15 mouse cellular contexts compared by ENCODE assay signal in the genomic region with DNA sequence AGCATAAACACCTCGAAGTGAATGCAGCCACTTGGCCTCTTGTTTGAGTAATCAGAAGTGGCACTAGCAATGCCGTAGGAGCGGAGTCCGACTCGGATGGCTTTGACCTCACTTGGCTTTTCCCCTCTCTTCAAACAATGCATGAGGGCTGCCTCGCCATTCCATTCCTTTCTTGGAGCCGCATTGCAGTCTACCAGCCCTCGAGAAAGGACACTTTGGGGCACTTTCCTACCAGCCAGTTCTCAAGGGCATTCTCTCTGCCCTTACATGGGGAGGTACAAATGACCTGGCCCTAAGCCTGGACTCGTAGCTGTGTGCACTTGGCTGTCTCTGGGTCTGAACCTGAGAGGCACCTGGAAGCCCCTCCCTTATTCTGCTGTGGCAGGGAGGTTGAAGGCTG.
A peak's percentile ranks its signal among the peaks of the same experiment; 100 is the strongest.
DNase-seq lines count a peak whose midpoint lies in the region; ATAC-seq and TF ChIP-seq lines count a peak whose summit lies in the region.
"Had no signal": no experiment of that assay in that cellular context is flagged by ENCODE, and none has a peak within 500 bp of the region (broad histone marks: within the 10 kb centered on the region; RNA-seq: fewer than 3 reads in every experiment).

No protein-coding gene starts in this region.

- intact Hi-C loops in left cerebral cortex, postnatal 4 days (cut with DNase I): no loop called here

- peak; percentile 32 for DNase-seq in kidney, adult 2 months
- no peak for DNase-seq in kidney, postnatal 14 days
- peak; percentile 74 for DNase-seq in lung, adult 2 months
- DNase-seq in left cerebral cortex, postnatal 4 days: no peak
- DNase-seq: cerebellum, adult 8-10 months; gastrocnemius, postnatal 10 days had no signal

- no peak overlapping the region for H3K9ac ChIP-seq in heart, embryonic 13.5 days
- no peak overlapping the region for H3K9ac ChIP-seq in forebrain, embryonic 15.5 days (replicated peaks)
- H3K9ac ChIP-seq: hindbrain, embryonic 12.5 days; liver, embryonic 15.5 days; midbrain, embryonic 12.5 days had no signal

- H3K4me1 ChIP-seq in kidney, adult 2 months (ENCODE audit: control insufficient read depth, insufficient read depth, low read length): 0 out of 2 replicates have a peak, but pooled peaks cover 2% of the 10 kb centered on the region
- peaks cover 56% of the 10 kb centered on the region for H3K4me1 ChIP-seq in heart, embryonic 13.5 days
- peaks cover 33% of the 10 kb centered on the region for H3K4me1 ChIP-seq in lung, adult 2 months (ENCODE audit: control insufficient read depth, insufficient read depth, low read length)
- H3K4me1 ChIP-seq in small intestine, adult 2 months (ENCODE audit: control insufficient read depth, insufficient read depth, insufficient read length, low read length): no peaks in the 10 kb centered on the region
- no peaks in the 10 kb centered on the region for H3K4me1 ChIP-seq in forebrain, embryonic 15.5 days
- H3K4me1 ChIP-seq: liver, embryonic 15.5 days; midbrain, embryonic 12.5 days had no signal

- H3K4me2 ChIP-seq in heart, embryonic 13.5 days: peak overlapping the region; percentile 18; the same call in 1 of the 2 replicates
- H3K4me2 ChIP-seq in forebrain, embryonic 15.5 days (replicated peaks): no peak overlapping the region
- H3K4me2 ChIP-seq: hindbrain, embryonic 12.5 days; liver, embryonic 15.5 days; midbrain, embryonic 12.5 days had no signal

- no peaks in the 10 kb centered on the region for H3K27me3 ChIP-seq in kidney, adult 2 months (replicated peaks; ENCODE audit: control insufficient read depth, insufficient read depth, low read length)
- H3K27me3 ChIP-seq in heart, embryonic 13.5 days (replicated peaks): no peaks in the 10 kb centered on the region
- H3K27me3 ChIP-seq in small intestine, adult 2 months (ENCODE audit: control insufficient read depth, insufficient read depth, low read length): no peaks in the 10 kb centered on the region
- H3K27me3 ChIP-seq in forebrain, embryonic 15.5 days: no peaks in the 10 kb centered on the region
- H3K27me3 ChIP-seq: hindbrain, embryonic 12.5 days; liver, embryonic 15.5 days; midbrain, embryonic 12.5 days had no signal

- H3K9me3 ChIP-seq in heart, embryonic 13.5 days: peaks cover 5% of the 10 kb centered on the region; the same call in 1 of the 2 replicates
- H3K9me3 ChIP-seq in forebrain, embryonic 15.5 days: no peaks in the 10 kb centered on the region
- H3K9me3 ChIP-seq: hindbrain, embryonic 12.5 days; liver, embryonic 15.5 days; midbrain, embryonic 12.5 days had no signal

- TF ChIP-seq POLR2A in kidney, adult 2 months (IDR thresholded peaks at IDR 0.05; ENCODE audit: low read depth, low read length): no peak
- no peak for TF ChIP-seq POLR2A in lung, adult 2 months (IDR thresholded peaks at IDR 0.05; ENCODE audit: borderline replicate concordance, extremely low read depth, low read depth, low read length)
- no peak for TF ChIP-seq POLR2A in small intestine, adult 2 months (IDR thresholded peaks at IDR 0.05; ENCODE audit: low read depth, low read length)

- H3K4me3 ChIP-seq in kidney, adult 2 months (ENCODE audit: insufficient read depth, low read depth, low read length): no peak overlapping the region
- H3K4me3 ChIP-seq in heart, embryonic 13.5 days: no peak overlapping the region
- no peak overlapping the region for H3K4me3 ChIP-seq in lung, adult 2 months (replicated peaks; ENCODE audit: extremely low read depth, low read depth, low read length)
- no peak overlapping the region for H3K4me3 ChIP-seq in small intestine, adult 2 months (ENCODE audit: low read depth, low read length)
- H3K4me3 ChIP-seq in forebrain, embryonic 15.5 days: no peak overlapping the region
- H3K4me3 ChIP-seq: hindbrain, embryonic 12.5 days; liver, embryonic 15.5 days; midbrain, embryonic 12.5 days had no signal

- WGBS in kidney, adult 2 months: 76% methylated on average over 9 of the region's 9 CpGs
- WGBS in heart, embryonic 13.5 days: 59% methylated on average over 9 of the region's 9 CpGs
- WGBS in lung, adult 2 months: 59% methylated on average over 9 of the region's 9 CpGs
- 41% methylated on average over 9 of the region's 9 CpGs for WGBS in small intestine, adult 2 months
- WGBS in forebrain, embryonic 15.5 days: 79% methylated on average over 9 of the region's 9 CpGs

- ATAC-seq in heart, embryonic 13.5 days (ENCODE audit: extremely low read depth, insufficient number of reproducible peaks, low FRiP score, low TSS enrichment): no peak
- ATAC-seq in forebrain, embryonic 15.5 days (replicated peaks): no peak
- no peak for ATAC-seq in erythroblast, adult 5-6 weeks (replicated peaks; ENCODE audit: low FRiP score, poor library complexity, severe bottlenecking)
- ATAC-seq: forebrain, embryonic 14.5 days; intestine, embryonic 16.5 days had no signal

- H3K27ac ChIP-seq in kidney, adult 2 months (ENCODE audit: insufficient read depth, low read depth, low read length): peak overlapping the region; percentile 7; the same call in 1 of the 2 replicates
- H3K27ac ChIP-seq in heart, embryonic 13.5 days (replicated peaks): peak overlapping the region; percentile 75
- 0 out of 2 replicates have a peak overlapping the region, but pooled peaks have one; percentile 39 for H3K27ac ChIP-seq in small intestine, adult 2 months (ENCODE audit: insufficient read depth, low read depth, low read length)
- no peak overlapping the region for H3K27ac ChIP-seq in forebrain, embryonic 15.5 days (replicated peaks)
- H3K27ac ChIP-seq: hindbrain, embryonic 12.5 days; liver, embryonic 15.5 days; midbrain, embryonic 12.5 days had no signal

- no peaks in the 10 kb centered on the region for H3K36me3 ChIP-seq in kidney, adult 2 months (ENCODE audit: control insufficient read depth, insufficient read depth, low read length)
- peaks cover 16% of the 10 kb centered on the region for H3K36me3 ChIP-seq in heart, embryonic 13.5 days
- H3K36me3 ChIP-seq in small intestine, adult 2 months (ENCODE audit: control insufficient read depth, insufficient read depth, low read length): no peaks in the 10 kb centered on the region
- no peaks in the 10 kb centered on the region for H3K36me3 ChIP-seq in forebrain, embryonic 15.5 days
- H3K36me3 ChIP-seq: hindbrain, embryonic 12.5 days; liver, embryonic 15.5 days; midbrain, embryonic 12.5 days had no signal

- TF ChIP-seq CTCF in kidney, adult 2 months (conservative IDR thresholded peaks at IDR 0.05; ENCODE audit: insufficient read depth, insufficient read length, low read depth, low read length): no peak
- no peak for TF ChIP-seq CTCF in lung, adult 2 months (IDR thresholded peaks at IDR 0.05; ENCODE audit: insufficient read depth, low read length)
- no peak for TF ChIP-seq CTCF in small intestine, adult 2 months (IDR thresholded peaks at IDR 0.05; ENCODE audit: extremely low read depth, insufficient read length, insufficient replicate concordance, low read depth, low read length)

Comparison
In these comparisons a context has a peak if more than half of its experiments do, and no peak if none do; other contexts are left out.
1. DNase-seq: peak in kidney, adult 2 months (single experiment) and lung, adult 2 months (single experiment); none in kidney, postnatal 14 days (single experiment) and left cerebral cortex, postnatal 4 days (single experiment).